Mouse (Mus musculus) forebrain, embryonic 10.5 days (tissue): Measurements from ENCODE around the gene Ecd. TPM values are rescaled to one million over a fixed set of nuclear protein-coding genes. Genes with fewer than 3 reads are reported as not detected.
A peak's percentile ranks its signal among the peaks of the same experiment; 100 is the strongest.

Experiments used
- DNase-seq: peaks from one replicate; pipeline ENCODE4 v3.0.0-alpha.2; 2017; ENCODE audit warnings: low spot score; ENCODE audit errors: extremely low spot score
- H3K27ac ChIP-seq: fragments of 300-500 bp; sonication (generic); 2 replicates; pipeline ENCODE4 v1.5.1; 2016; ENCODE audit warnings: mild to moderate bottlenecking
- H3K27me3 ChIP-seq: fragments of 300-500 bp; sonication (generic); 2 replicates; pipeline ENCODE4 v1.6.1; 2016; ENCODE audit warnings: mild to moderate bottlenecking; ENCODE audit not compliant: poor library complexity, severe bottlenecking
- H3K36me3 ChIP-seq: fragments of 300-500 bp; sonication (generic); replicated peaks from 2 replicates; pipeline ENCODE4 v1.6.1; 2016; ENCODE audit warnings: mild to moderate bottlenecking, moderate library complexity
- H3K4me1 ChIP-seq: fragments of 300-500 bp; sonication (generic); 2 replicates; pipeline ENCODE4 v1.6.1; 2016
- H3K4me3 ChIP-seq: fragments of 300-500 bp; sonication (generic); 2 replicates; pipeline ENCODE4 v1.5.1; 2016; ENCODE audit warnings: mild to moderate bottlenecking, moderate library complexity
- H3K9me3 ChIP-seq: fragments of 300-500 bp; sonication (generic); 2 replicates; pipeline ENCODE4 v1.6.1; 2016; ENCODE audit warnings: mild to moderate bottlenecking, moderate library complexity
- WGBS: fragments of 180-500 bp; shearing (Covaris S2); methylation state at CpG from one replicate; pipeline ENCODE4 v1.1.7; 2016; 5-methylcytosine and 5-hydroxymethylcytosine counted together
- polyA plus RNA-seq: library from polyadenylated mRNA; unstranded; fragments of >200 nt; fragmentation: Nextera tagmentation; extraction: Ambion mirVana; gene quantifications from 2 replicates; pipeline ENCODE4 v1.2.1, GENCODE M21; 2016

Gene Ecd
- 79.2 and 81.1 TPM in 2 replicates for polyA plus RNA-seq

DNA sequence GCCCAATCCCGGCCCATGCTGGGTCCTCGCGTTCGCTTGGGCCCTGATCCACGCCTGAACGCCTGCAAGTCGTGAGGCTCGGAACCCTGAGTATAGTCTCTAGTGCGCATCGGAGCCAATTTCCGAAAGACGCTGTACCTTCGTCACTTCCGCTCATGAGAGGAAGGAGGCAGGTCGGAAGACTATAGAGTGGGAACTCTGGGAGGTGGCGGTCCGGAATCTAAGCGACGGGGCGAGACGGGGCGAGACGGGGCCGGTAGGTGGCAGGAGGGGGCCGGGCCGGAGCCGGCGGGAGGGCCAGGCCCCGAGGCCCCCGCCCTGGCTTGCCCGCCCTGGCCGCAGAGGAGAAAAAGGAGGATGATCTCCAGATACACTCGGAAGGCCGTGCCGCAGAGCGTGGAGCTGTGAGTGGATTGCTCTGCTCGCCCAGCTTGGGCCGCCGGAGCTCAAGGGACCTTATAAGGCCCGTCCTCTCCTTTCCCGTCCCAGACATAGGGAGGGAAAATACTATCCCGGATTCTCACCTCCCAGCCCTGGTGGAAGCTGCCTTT, at the start of gene Ecd, which contains the start of gene Fam149b:
TSS of gene Ecd (minus strand) at position 131 of the 551 bp plus-strand sequence.
TSS of gene Fam149b (plus strand) at position 172 of the 551 bp plus-strand sequence.
- Histone ChIP-seq H3K27ac (peak within 1 kb of the TSS; percentile 97), H3K36me3 (peaks cover 52% of the 10 kb centered on the region), H3K9me3 (no peaks in the 10 kb centered on the region), H3K27me3 (no peaks in the 10 kb centered on the region), H3K4me3 (peak within 1 kb of the TSS; percentile 84), H3K4me1 (peaks cover 20% of the 10 kb centered on the region)
- WGBS: under 1% methylated on average over 42 of the region's 42 CpGs
- peak; percentile 92 for DNase-seq

DNA sequence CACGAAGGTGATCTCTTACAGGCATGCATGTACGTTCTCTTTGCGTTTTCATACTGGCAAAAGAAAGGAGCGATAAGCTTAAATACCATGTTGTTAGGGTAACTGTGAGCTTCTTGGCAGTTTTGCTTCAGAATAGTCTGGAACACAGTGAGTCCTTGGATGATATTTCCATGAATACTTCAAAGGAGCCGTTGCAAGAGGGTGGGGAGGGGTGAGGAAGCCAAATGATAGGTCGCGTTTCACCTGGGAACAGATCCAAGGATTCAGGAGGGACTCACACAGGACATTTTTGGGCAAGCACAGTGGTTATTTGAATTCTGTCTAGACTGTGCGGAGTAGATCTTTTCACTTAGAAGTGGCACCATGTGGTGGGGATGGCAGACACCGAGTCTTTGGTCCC, 49.3 kb upstream of the Ecd start:
- 88% methylated on average over 9 of the region's 9 CpGs for WGBS

DNA sequence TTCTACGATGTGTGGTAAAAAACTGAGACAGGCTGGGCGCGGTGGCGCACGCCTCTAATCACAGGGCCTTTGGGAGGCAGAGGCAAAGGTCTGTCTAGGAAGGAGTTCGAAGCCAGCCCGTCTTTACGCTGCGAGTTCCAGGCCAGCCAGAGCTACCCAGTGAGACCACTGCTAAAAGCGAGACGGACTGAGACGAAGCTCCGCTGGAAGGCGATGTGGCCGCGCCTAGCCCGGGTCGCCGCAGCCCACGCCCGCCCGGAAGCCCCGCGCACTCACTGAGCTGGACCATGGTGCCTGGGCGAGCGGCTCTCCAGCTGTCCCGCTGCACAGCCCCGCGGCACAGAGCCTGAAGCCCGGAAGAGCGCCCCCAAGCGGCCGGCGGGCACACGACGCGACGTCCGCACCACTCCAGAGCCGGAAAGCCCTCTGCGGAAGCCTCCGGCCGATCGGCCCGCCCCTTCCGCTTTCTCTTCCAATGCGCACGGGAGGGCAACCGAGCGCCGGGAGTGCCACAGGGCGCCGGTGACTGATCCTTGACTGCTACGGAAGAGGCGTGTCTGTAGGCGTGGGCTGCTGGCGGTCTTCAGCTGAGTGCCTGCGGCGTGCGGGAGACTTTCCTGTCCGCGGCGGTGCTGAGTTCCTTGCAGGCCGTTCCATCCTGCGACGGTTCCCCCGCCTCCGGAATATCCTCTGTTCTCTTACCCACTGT, 45.4 kb upstream of the Ecd start, which contains the start of gene Mrps16:
TSS of gene Mrps16 (minus strand) at position 430 of the 709 bp plus-strand sequence.
- no peaks in the 10 kb centered on the region for H3K27me3 ChIP-seq
- peaks cover 24% of the 10 kb centered on the region for H3K36me3 ChIP-seq
- H3K4me3 ChIP-seq: peak within 1 kb of the TSS; percentile 82
- under 1% methylated on average over 68 of the region's 68 CpGs for WGBS
- H3K9me3 ChIP-seq: no peaks in the 10 kb centered on the region
- DNase-seq: peak; percentile 96
- H3K27ac ChIP-seq: peak within 1 kb of the TSS; percentile 95
- H3K4me1 ChIP-seq: peaks cover 23% of the 10 kb centered on the region

More for the DNA sequence above, 49.3 kb upstream of the Ecd start:
- H3K9me3 ChIP-seq: no peaks in the 10 kb centered on the region
- H3K27me3 ChIP-seq: no peaks in the 10 kb centered on the region
- DNase-seq: no peak
- no peaks in the 10 kb centered on the region for H3K36me3 ChIP-seq
- H3K4me1 ChIP-seq: peaks cover 16% of the 10 kb centered on the region
- no peak overlapping the region for H3K27ac ChIP-seq
- no peak overlapping the region for H3K4me3 ChIP-seq

DNA sequence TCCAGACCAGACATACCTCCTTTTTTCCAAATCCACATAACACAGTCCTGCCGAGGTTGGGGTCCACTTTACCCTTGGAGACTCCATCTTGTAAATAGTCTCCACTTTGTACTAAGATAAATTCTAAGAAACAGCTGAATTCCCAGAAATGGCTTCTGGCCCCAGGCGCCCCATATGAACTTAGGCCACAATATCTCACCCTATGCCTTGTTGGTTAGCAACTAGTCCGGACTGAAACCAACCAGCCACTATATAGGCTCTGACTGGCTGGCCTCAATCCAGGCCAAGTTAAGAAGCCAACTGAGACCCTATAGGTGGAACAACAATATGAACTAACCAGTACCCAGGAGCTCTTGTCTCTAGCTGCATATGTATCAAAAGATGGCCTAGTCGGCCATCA, 44.4 kb upstream of the Ecd start:
- Histone ChIP-seq H3K36me3 (peaks cover 28% of the 10 kb centered on the region), H3K27ac (no peak overlapping the region), H3K27me3 (no peaks in the 10 kb centered on the region), H3K4me3 (peak overlapping the region; percentile 18; the same call in 1 of the 2 replicates), H3K4me1 (peaks cover 33% of the 10 kb centered on the region), H3K9me3 (no peaks in the 10 kb centered on the region)
- DNase-seq: no peak
- WGBS: 86% methylated on average over 4 of the region's 4 CpGs

DNA sequence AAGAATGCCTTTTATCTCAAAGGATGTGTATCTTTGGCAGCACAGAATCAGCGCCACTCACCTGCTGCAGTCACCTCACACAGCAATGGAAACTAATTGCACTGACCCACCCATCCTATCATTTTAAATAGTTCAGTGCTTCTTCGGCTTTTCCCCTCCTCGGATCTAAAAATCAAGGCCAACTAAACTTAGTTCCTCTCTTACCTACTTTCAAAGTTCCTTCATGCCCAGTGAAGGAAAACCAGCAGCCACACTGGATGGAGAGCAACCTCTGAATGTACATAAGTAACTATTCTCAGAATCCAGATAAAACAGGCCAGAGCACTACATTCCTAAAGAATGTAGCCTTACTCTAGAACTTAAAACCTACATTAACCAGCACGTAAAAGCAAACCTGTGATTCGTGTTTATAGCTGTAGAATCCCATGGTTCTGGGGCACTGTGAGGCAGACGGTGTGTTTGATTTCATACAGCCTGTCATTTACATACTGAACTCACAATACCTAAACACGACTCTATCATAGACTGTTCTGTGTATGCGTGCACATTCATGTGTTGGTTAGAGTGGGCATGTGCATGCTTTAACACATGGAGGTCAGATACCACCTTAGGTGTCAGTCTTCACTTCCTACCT, 41.6 kb upstream of the Ecd start:
- H3K27me3 ChIP-seq: no peaks in the 10 kb centered on the region
- peak overlapping the region; percentile 90 for H3K4me3 ChIP-seq
- H3K27ac ChIP-seq: peak overlapping the region; percentile 93; the same call in 1 of the 2 replicates
- 90% methylated on average over 8 of the region's 8 CpGs for WGBS
- no peaks in the 10 kb centered on the region for H3K9me3 ChIP-seq
- DNase-seq: no peak
- peaks cover 53% of the 10 kb centered on the region for H3K4me1 ChIP-seq
- peaks cover 56% of the 10 kb centered on the region for H3K36me3 ChIP-seq

DNA sequence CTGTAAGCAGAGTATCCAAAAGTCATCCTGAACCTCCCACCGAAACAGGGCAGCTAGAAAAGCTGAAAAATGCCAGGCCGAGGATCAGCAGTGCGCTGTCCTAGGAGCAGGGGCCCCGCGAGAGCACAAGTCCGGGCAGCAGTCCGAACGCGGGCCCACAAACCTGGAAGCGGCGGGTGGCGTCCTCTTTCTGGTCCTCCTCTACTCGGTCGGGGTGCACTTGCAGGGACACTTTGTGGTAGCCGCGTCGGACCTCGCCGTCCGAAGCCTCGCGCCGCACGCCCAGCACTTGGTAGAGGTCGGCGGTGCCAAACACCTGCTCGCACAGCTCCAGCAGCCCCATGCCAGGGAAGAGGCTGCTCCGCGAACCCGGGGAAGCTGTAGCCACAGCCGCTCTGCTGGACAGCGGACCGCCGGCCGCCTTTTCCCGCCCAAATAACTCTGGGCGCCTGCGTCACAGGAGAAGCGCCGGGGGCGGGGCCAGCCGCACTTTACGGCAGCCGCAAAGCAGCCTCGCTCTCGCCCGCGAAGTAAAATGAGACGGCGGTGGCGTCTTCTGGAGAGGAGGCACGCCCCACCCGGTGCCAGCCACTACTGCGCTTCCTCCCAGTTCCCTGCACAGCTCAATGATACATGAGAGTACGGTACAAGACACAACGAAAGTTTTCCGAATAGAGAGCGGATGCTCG, 40.7 kb upstream of the Ecd start, which contains the start of gene Dnajc9:
TSS of gene Dnajc9 (minus strand) at position 470 of the 689 bp plus-strand sequence.
- H3K9me3 ChIP-seq: no peaks in the 10 kb centered on the region
- peak within 1 kb of the TSS; percentile 93 for H3K27ac ChIP-seq
- peak within 1 kb of the TSS; percentile 90 for H3K4me3 ChIP-seq
- H3K4me1 ChIP-seq: peaks cover 46% of the 10 kb centered on the region
- H3K27me3 ChIP-seq: no peaks in the 10 kb centered on the region
- under 1% methylated on average over 59 of the region's 59 CpGs for WGBS
- peak; percentile 94 for DNase-seq
- H3K36me3 ChIP-seq: peaks cover 66% of the 10 kb centered on the region

DNA sequence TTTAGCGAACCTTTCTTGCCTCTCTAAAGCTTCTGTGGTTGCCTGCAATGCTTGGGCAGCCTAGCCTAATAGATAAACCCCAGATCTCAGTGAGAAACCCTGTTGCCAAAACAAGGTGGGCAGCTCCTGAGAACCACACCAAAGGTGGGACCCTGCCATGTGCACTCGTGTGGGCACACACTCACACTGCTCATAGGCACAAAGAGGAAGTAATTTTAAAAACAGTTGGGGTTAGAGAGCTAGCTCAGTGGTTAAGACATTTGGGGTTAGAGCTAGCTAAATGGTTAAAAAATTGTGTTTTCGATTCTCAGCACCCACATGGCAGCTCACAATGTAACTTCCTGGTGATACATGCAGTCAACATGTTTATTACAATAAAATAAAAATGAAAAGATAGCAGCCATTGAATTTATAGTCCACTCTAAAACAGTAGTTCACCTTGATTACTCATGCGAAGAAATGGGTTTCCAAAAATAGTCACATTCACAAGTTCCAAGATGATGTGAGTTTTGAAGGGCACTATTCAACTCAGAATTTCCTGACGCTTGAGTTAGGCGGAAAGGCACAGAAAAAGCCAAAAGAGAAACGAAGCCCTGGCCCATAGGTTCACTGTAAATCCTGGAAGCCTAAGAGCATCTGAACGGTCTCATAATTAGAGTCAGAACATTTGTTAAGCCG, 32.0 kb upstream of the Ecd start:
- Histone ChIP-seq H3K27me3 (no peaks in the 10 kb centered on the region), H3K9me3 (0 out of 2 replicates have a peak, but pooled peaks cover 3% of the 10 kb centered on the region), H3K36me3 (peaks cover 96% of the 10 kb centered on the region), H3K27ac (no peak overlapping the region), H3K4me1 (no peaks in the 10 kb centered on the region), H3K4me3 (no peak overlapping the region)
- 91% methylated on average over 9 of the region's 9 CpGs for WGBS
- no peak for DNase-seq

DNA sequence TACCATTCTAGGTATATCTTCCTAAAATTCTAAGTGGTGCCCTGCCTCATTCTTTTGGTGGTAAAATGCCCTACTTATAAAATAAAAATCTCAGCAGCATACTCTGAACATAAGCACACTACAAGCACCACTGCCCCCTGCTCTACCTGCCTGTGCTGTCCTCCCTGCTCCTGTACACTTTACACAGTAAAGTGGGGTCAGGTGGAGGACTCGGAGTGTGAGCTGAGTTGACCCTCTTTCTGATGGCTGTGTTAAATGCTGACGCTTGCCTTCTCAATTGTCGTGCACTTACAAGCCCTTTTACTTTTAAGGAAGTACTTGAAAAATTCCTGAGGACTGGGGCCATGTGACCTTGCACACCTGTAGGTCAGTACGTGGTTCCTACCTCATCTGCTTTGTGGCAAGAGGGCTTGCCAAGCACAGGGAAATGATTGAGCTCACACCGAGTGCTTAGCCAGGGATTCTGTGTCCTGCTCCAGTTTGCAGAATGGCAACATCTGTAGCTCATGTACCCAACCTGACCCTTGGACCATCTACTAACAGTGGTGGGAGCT, 31.2 kb upstream of the Ecd start:
- H3K36me3 ChIP-seq: peaks cover 95% of the 10 kb centered on the region
- 0 out of 2 replicates have a peak, but pooled peaks cover 3% of the 10 kb centered on the region for H3K9me3 ChIP-seq
- WGBS: 93% methylated on average over 5 of the region's 5 CpGs
- no peak overlapping the region for H3K4me3 ChIP-seq
- no peaks in the 10 kb centered on the region for H3K27me3 ChIP-seq
- H3K4me1 ChIP-seq: no peaks in the 10 kb centered on the region
- H3K27ac ChIP-seq: no peak overlapping the region
- no peak for DNase-seq

DNA sequence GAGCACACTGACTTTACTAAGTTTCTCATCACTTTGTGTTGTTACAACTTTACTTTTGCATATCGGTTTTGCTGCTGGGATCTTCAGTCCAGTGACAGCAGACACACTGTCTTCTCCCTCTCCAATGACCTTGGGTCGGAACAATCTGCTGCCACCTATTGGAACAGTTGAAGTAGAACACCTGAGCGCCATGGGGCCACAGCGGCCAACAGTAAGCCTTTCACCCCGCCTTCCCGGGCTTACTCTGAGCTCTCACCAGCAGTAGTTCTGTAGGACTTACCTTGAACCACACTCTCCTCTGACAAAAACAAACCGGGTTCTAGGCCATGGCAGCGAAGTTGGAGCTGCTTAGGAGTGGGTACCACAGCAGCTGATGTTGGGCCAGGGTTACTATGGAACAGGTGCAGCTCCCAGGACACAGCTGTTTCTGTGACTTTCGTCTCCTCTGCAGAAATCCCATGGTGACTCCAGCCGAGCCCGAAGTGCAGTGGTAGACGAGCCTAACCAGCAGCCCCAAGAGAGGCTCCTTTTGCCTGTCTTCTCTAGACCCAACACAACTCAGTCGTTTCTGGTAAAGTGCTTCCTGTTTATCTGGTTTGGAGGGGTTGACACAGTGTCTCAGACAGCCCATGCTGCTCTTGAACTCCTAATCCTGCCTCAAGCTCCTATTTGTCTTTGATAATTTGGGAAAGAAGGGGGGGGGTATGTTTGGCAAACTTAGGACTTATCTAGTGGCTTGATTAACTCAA, 30.6 kb upstream of the Ecd start:
- H3K27me3 ChIP-seq: no peaks in the 10 kb centered on the region
- H3K4me3 ChIP-seq: no peak overlapping the region
- H3K9me3 ChIP-seq: 0 out of 2 replicates have a peak, but pooled peaks cover 3% of the 10 kb centered on the region
- DNase-seq: peak; percentile 27
- H3K36me3 ChIP-seq: peaks cover 95% of the 10 kb centered on the region
- no peak overlapping the region for H3K27ac ChIP-seq
- no peaks in the 10 kb centered on the region for H3K4me1 ChIP-seq
- 48% methylated on average over 13 of the region's 13 CpGs for whole genome bisulfite sequencing

DNA sequence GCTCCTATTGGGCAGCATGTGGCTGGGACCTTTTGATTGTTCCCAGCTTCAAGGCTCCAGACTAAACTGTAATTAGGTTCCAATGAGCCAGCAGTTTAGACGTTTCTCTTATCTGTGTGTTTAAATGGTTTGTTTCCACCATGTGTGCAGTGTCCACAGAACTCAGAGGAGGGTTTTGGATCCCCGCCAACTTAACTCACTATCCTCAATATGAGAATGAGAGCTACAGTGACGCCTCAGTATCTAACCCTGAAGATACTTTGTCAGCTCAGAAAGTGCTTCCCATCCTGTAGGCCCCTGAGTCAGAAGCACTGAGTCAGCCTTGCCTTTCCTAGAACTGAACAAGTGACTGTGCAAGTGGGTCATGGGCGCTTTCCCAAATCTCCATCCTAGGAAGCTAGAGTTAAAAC, 29.2 kb upstream of the Ecd start:
- Histone ChIP-seq H3K4me1 (no peaks in the 10 kb centered on the region), H3K27me3 (no peaks in the 10 kb centered on the region), H3K4me3 (no peak overlapping the region), H3K36me3 (peaks cover 95% of the 10 kb centered on the region), H3K9me3 (no peaks in the 10 kb centered on the region), H3K27ac (no peak overlapping the region)
- 93% methylated on average over 4 of the region's 4 CpGs for WGBS
- no peak for DNase-seq

DNA sequence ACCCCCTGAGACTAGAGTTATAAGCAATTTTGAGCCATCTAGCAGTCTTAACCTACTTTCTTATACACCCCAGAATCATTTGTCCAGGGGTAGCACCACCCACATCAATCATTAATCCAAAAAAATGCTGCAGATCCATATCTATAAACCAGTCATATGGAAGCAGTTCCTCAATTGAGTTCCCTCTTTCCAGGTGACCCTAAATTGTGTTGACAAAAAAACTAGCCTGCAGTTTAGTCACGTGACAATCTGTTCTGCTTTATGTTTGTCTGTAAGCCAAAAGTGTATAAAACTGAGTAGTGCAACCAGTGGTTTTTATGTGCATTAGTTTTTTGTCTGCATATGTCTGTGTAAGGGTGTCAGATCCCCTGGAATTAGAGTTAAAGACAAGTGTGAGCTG, 23.9 kb upstream of the Ecd start:
- WGBS: 94% methylated on average over 1 of the region's 1 CpGs
- H3K27me3 ChIP-seq: no peaks in the 10 kb centered on the region
- no peak overlapping the region for H3K27ac ChIP-seq
- H3K4me1 ChIP-seq: no peaks in the 10 kb centered on the region
- H3K9me3 ChIP-seq: no peaks in the 10 kb centered on the region
- no peak overlapping the region for H3K4me3 ChIP-seq
- DNase-seq: no peak
- H3K36me3 ChIP-seq: peaks cover 94% of the 10 kb centered on the region
